Mouse (Mus musculus) cortical plate, adult 2 months (tissue): ENCODE results near the gene Serpine1. TPM values are rescaled to one million over a fixed set of nuclear protein-coding genes. Genes with fewer than 3 reads are reported as not detected.
"Not testable (repeated sequence)": the region's sequence is repeated elsewhere in the genome, so short reads cannot be mapped to it uniquely, and the experiment has no call there.

Source experiments
- H3K27ac ChIP-seq: fragments of 200-500 bp; 2 replicates; pipeline ENCODE4 v1.5.1; 2012; ENCODE audit warnings: low read length, control low read depth, inconsistent platforms; ENCODE audit not compliant: insufficient read depth
- H3K4me1 ChIP-seq: fragments of 200-500 bp; 2 replicates; pipeline ENCODE4 v1.6.1; 2011; ENCODE audit warnings: low read length; ENCODE audit not compliant: control insufficient read depth, insufficient read depth
- H3K4me3 ChIP-seq: fragments of 200-500 bp; 2 replicates; pipeline ENCODE4 v1.5.1; 2011; ENCODE audit warnings: mild to moderate bottlenecking, low read length, control low read depth; ENCODE audit not compliant: insufficient read depth
- CTCF ChIP-seq: fragments of 200-500 bp; IDR thresholded peaks from 2 replicates; pipeline ENCODE4 v1.5.1; 2011; ENCODE audit warnings: mild to moderate bottlenecking, control low read depth, low read length; ENCODE audit not compliant: insufficient read depth; ENCODE audit errors: extremely low read depth
- POLR2A ChIP-seq: fragments of 200-500 bp; IDR thresholded peaks from 2 replicates; pipeline ENCODE4 v1.6.1; 2011; ENCODE audit warnings: mild to moderate bottlenecking, low read length, control low read depth; ENCODE audit not compliant: insufficient read depth; ENCODE audit errors: extremely low read depth
- polyA plus RNA-seq: library from polyadenylated mRNA; depleted of rRNA; stranded (reverse); fragments of >200 nt; gene quantifications from 2 replicates; pipeline ENCODE4 v1.2.3, GENCODE M21; 2012; rRNA removed

The Serpine1 gene
- polyA plus RNA-seq: 0.49 and 0.54 TPM in 2 replicates

DNA sequence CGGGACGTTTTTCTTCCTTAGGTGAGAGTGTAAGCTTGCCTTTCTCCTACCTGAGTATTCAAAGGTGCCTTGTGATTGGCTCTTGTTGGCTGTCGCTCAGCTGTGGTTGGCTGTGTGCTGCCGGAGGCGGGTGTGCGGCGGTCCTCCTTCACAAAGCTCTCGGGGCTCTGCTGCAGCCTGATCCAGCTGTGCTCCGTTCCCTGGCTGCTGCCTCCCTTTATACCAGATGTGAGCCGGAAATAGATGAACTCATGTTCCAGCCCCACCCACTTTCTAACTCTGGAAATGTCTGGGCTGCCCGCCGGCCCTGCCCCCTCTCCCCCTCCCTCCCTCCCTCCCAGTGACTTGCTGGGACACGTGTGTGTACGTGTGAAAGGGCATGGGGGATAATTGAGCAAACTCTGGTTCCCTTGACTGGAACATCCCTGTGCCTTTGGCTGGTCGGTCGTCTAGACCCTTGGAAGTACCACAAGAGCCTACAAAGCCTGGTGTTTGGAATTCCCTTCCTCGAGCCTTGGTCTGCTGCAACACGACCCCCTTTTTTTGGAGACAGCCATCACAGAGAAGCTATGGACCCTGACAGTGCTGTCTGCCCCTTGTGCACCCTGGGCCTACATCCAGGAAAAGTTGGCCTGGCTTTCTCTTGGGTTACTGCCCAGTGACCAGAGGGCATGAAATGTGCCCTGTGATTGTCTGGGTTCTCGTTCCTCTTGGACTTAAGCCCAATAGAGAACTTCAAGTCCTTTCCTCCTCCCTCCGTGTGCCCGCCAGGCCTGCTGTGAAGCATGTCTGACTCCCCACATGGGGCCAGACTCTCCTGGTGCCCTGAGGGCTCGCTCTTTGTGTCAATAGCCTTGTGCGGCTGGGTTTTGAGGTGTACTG, at the start of gene Serpine1:
Gene Serpine1, minus strand, starts transcription at position 190 of the 882 bp plus-strand sequence.
- peak within 1 kb of the TSS; percentile 18; the same call in 1 of the 2 replicates for H3K4me3 ChIP-seq
- H3K27ac ChIP-seq: no peak within 1 kb of the TSS

DNA sequence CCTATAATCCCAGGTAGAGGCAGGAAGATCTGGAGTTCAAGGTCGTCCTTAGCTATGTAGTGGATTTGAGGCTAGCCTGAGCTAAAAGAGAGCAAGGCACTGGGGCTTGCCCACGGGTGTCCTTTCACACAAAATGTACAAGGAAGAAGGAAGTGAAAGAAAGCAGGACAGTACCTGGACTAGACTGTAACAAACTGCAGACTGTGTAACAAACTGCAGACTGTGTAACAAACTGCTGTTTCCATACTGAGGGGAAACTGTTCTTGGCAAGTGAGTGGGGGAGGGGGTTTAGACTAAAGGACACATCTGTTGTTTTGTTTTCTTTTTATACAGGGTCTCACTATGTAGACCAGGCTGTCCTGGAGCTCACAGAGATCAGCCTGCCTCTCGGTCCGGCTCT, 49.2 kb upstream of the Serpine1 start:
- Histone ChIP-seq H3K27ac (no peak overlapping the region), H3K4me3 (no peak overlapping the region), H3K4me1 (no peaks in the 10 kb centered on the region)
- TF ChIP-seq POLR2A (no peak), CTCF (no peak)

More for the DNA sequence above, at the start of gene Serpine1:
- TF ChIP-seq POLR2A (peak; percentile 27; the same call in 1 of the 2 replicates), CTCF (no peak)
- H3K4me1 ChIP-seq: peaks cover 3% of the 10 kb centered on the region

- Histone ChIP-seq H3K4me3 (no peak overlapping the region), H3K27ac (no peak overlapping the region), H3K4me1 (no peaks in the 10 kb centered on the region)
- TF ChIP-seq CTCF (no peak), POLR2A (no peak)
Measured at GRCm38 (mm10) chr5:137118878-137119277, 46.8 kb upstream of the Serpine1 start.

DNA sequence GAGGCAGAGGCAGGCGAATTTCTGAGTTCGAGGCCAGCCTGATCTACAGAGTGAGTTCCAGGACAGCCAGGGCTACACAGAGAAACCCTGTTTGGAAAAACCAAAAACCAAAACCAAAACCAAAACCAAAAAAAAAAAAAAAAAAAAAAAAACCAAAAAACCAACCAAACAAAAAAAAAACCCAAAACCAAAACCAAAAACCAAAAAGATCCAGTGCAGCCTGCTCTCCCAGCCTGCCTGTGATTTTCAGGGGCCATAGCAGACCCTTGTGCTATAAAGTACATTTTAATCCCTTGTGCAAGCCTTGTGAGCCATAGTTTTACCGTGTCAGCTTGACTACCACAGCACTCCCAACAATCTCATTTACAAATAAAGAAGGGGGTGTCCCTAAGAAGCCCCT, 45.9 kb upstream of the Serpine1 start:
- H3K4me1 ChIP-seq, H3K4me3 ChIP-seq, H3K27ac ChIP-seq: not testable (repeated sequence)

- Histone ChIP-seq H3K27ac (no peak overlapping the region), H3K4me1 (no peaks in the 10 kb centered on the region), H3K4me3 (no peak overlapping the region)
- TF ChIP-seq CTCF: no peak
- TF ChIP-seq POLR2A: no peak
Measured at GRCm38 (mm10) chr5:137116987-137117386, 44.9 kb upstream of the Serpine1 start.

DNA sequence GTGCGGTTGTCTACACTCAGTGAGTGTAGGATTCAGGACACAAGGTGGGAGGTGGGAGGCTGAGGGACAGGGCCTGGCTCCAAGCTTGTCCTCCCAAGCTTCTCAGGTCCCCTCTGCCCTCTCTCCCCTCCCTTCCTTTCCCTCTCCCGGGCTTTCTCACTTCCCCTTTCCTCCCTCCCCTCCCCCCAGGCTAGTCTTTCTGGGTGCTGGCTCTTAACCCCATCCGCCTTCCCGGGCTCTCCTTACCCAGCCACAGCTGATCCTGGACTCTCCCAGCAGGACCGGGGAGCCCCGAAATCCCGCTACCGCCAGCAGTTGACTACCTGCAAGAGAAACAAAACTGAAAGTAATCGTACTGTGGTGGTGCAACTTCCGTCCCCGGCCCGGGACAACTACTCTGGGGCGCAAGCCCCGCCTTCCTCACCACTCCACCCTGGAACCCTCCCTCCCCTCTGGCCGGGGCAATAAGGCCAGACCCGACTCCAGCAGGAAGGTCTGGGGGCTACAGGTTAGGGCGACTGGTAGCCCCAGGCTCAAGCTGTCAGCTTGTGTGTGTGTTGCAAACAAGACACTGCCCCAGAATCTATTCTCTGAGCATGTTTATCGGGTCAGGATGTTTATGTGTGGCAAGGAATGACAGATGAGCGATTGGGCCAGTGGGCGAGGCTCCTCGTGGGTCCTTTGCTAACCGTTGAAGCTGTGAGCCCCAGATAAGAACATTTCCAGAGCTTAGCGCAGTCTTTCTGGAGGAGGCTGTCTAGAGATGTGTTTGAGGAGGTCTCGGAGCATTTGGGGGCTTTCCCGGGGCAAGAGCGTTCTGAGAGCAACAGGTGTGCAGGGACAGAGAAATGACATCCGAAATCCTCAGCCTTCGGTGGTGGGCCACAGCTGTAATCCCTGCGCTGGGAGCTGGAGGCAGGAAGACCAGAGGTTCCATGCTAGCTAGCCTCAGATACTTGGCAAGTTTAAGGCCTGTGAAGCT, 44.1 kb upstream of the Serpine1 start, which contains the start of gene Trim56:
Gene Trim56, minus strand, starts transcription at position 344 of the 982 bp plus-strand sequence.
- Histone ChIP-seq H3K4me3 (peak within 1 kb of the TSS; percentile 26), H3K27ac (no peak within 1 kb of the TSS), H3K4me1 (no peaks in the 10 kb centered on the region)
- no peak for TF ChIP-seq POLR2A
- TF ChIP-seq CTCF: no peak

DNA sequence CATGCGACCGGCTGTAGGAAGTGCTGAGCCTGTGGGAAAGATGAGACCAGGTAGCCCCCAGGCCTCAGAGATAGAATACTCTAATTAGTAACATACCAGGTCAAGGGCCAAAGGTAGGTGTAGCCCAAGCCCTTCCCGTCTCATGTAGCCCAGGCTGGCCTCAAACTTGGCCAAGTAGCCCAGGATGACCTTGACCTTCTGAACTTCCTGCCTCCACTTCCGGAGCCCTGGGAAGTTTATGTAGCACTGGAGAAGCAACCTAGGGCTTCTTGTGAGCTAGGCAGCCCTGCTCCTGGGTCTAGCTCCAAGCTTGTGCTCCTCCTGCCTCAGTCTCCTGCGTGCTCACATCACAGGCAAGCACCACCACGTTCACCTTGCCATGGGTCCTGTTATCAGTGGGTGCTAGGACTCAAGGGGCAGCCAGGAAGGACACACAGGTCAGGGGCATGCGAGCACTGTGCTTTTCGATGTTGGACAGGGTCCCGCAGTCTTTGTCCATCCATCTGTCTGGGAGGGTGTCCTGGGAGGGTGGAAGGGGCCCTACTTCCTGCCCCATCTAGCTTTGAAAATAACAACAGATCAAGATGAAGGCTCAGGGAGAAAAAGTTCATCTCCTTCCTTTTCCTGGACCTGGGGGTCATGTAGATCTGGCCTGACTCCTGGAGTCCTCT, 43.0 kb upstream of the Serpine1 start:
- TF ChIP-seq CTCF (no peak), POLR2A (no peak)
- no peak overlapping the region for H3K4me3 ChIP-seq
- H3K4me1 ChIP-seq: no peaks in the 10 kb centered on the region
- H3K27ac ChIP-seq: no peak overlapping the region

- no peak overlapping the region for H3K27ac ChIP-seq
- H3K4me1 ChIP-seq: peaks cover 1% of the 10 kb centered on the region; the same call in 1 of the 2 replicates
- no peak for TF ChIP-seq POLR2A
- no peak for TF ChIP-seq CTCF
- H3K4me3 ChIP-seq: no peak overlapping the region
Measured at GRCm38 (mm10) chr5:137111542-137112408, 39.7 kb upstream of the Serpine1 start.
